Mouse (Mus musculus): ENCODE data around the gene Sp4. TPM values are rescaled to one million over a fixed set of nuclear protein-coding genes. Genes with fewer than 3 reads are reported as not detected.
A peak's percentile ranks its signal among the peaks of the same experiment; 100 is the strongest.

The Sp4 gene
- polyA plus RNA-seq (2012; ENCODE audit: insufficient read depth, insufficient read length, missing spikeins) = 2.1 and 2.3 TPM in 2 replicates

GRCm38 (mm10) chr12:118301072-118301865, at the start of gene Sp4:
Sp4 (minus strand) TSS chr12:118301440.
- peak within 1 kb of the TSS; percentile 83 for H3K4me3 ChIP-seq (ENCODE audit: insufficient read depth, low read depth, low read length)
- H3K4me1 ChIP-seq (ENCODE audit: control insufficient read depth, insufficient read depth, insufficient read length, low read length) = no peaks in the 10 kb centered on the region
- peak within 1 kb of the TSS; percentile 59 for H3K27ac ChIP-seq (replicated peaks; ENCODE audit: low read depth, low read length)

- Histone ChIP-seq H3K4me1 (ENCODE audit: control insufficient read depth, insufficient read depth, insufficient read length, low read length) (no peaks in the 10 kb centered on the region; the same call in 1 of the 2 replicates), H3K27ac (replicated peaks; ENCODE audit: low read depth, low read length) (no peak overlapping the region), H3K4me3 (ENCODE audit: insufficient read depth, low read depth, low read length) (no peak overlapping the region)
Observed at GRCm38 (mm10) chr12:118339107-118339506, 37.9 kb upstream of the Sp4 start.

- H3K27ac ChIP-seq (replicated peaks; ENCODE audit: low read depth, low read length) = no peak overlapping the region
- no peaks in the 10 kb centered on the region; the same call in 1 of the 2 replicates for H3K4me1 ChIP-seq (ENCODE audit: control insufficient read depth, insufficient read depth, insufficient read length, low read length)
- no peak overlapping the region for H3K4me3 ChIP-seq (ENCODE audit: insufficient read depth, low read depth, low read length)
Observed at GRCm38 (mm10) chr12:118338243-118338642, 37.0 kb upstream of the Sp4 start.

DNA sequence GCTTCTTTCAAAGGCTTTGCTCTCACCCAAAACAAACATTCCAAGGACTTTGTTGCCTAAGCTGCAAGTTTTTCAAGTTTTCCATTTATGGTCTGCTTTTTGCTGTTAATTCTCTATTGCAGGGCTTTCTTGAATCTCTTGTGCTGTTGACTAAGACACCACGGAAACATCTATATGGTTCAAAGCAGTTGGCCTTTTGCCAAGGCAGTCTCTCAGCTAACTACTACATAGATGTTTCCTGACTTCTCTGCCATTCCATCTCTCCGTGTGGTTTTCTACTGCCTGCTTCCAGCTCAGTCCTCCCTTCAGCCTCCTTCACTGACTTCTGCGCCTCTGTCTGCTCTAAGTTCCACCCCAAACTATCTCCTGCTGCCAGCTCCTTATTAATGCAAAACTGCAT, 36.1 kb upstream of the Sp4 start:
- no peak overlapping the region for H3K27ac ChIP-seq (replicated peaks; ENCODE audit: low read depth, low read length)
- no peaks in the 10 kb centered on the region; the same call in 1 of the 2 replicates for H3K4me1 ChIP-seq (ENCODE audit: control insufficient read depth, insufficient read depth, insufficient read length, low read length)
- H3K4me3 ChIP-seq (ENCODE audit: insufficient read depth, low read depth, low read length) = no peak overlapping the region

DNA sequence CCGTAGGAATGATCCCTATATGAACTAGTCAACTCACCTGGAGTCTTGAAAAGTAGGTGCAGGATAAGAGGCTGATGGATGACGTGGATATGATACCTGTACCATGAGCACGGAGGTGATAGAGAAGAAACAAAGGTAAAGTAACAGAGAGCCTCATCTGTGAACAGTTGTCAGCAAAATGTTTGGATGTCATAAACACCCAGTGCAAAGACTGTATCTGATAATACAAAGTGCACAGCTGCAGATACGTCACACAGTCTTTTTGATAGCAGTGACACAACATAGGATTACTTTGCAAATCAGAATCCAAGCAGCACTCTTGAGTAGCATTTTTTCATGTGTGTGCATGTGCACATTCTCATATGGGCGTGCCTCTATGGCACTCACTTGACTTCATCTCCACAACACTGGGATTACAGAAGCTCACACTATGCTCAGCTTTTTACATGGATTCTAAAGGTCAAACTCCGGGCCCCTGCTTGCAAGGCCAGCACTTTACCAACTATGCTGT, 27.6 kb upstream of the Sp4 start:
- Histone ChIP-seq H3K27ac (replicated peaks; ENCODE audit: low read depth, low read length) (no peak overlapping the region), H3K4me3 (ENCODE audit: insufficient read depth, low read depth, low read length) (no peak overlapping the region), H3K4me1 (ENCODE audit: control insufficient read depth, insufficient read depth, insufficient read length, low read length) (no peaks in the 10 kb centered on the region)

DNA sequence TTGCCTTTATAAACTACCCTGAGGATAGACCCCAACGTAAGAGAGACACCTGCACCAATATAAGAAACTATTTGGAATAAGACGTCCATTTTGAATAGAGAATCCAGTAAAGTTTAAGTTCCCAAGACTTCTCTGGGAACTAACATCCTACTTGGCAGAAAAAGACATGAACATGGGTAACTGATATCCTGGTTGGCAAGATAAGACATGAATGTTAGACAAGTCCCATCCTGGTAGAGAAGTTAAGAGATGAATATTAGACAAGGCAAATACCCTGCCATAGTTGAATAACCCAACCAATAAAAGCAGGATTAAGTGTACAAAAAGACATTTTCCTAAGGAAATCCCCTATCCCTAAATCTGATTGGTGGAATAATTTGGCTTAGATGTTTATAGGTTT, 26.3 kb upstream of the Sp4 start:
- H3K4me1 ChIP-seq (ENCODE audit: control insufficient read depth, insufficient read depth, insufficient read length, low read length) = no peaks in the 10 kb centered on the region
- no peak overlapping the region for H3K4me3 ChIP-seq (ENCODE audit: insufficient read depth, low read depth, low read length)
- no peak overlapping the region for H3K27ac ChIP-seq (replicated peaks; ENCODE audit: low read depth, low read length)

GRCm38 (mm10) chr12:118326161-118326560, 24.9 kb upstream of the Sp4 start:
- Histone ChIP-seq H3K4me1 (ENCODE audit: control insufficient read depth, insufficient read depth, insufficient read length, low read length) (no peaks in the 10 kb centered on the region), H3K27ac (replicated peaks; ENCODE audit: low read depth, low read length) (no peak overlapping the region), H3K4me3 (ENCODE audit: insufficient read depth, low read depth, low read length) (no peak overlapping the region)

DNA sequence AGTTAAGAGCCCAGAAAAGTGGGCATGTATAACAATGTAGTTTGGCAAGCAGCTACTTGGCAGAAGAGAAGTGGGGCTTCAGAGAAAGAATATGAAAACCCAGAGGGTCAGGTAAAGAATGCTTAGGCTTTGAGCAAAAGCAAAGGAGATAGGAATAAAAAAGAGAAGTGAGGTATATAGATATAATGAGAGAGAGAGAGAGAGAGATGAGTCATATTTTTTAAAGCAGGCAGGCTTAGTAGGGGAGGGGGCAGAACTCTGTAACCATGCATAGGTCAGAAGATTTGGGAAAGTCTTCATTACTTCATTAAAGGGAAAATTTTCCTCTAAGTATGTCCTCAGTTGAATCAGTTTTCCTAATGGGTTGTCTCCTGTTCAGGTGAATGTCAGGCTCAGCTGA, 18.8 kb upstream of the Sp4 start:
- Histone ChIP-seq H3K27ac (replicated peaks; ENCODE audit: low read depth, low read length) (no peak overlapping the region), H3K4me1 (ENCODE audit: control insufficient read depth, insufficient read depth, insufficient read length, low read length) (no peaks in the 10 kb centered on the region), H3K4me3 (ENCODE audit: insufficient read depth, low read depth, low read length) (no peak overlapping the region)

GRCm38 (mm10) chr12:118314477-118314845, 13.2 kb upstream of the Sp4 start:
- H3K27ac ChIP-seq (replicated peaks; ENCODE audit: low read depth, low read length) = no peak overlapping the region
- H3K4me3 ChIP-seq (ENCODE audit: insufficient read depth, low read depth, low read length) = no peak overlapping the region
- H3K4me1 ChIP-seq (ENCODE audit: control insufficient read depth, insufficient read depth, insufficient read length, low read length) = no peaks in the 10 kb centered on the region

DNA sequence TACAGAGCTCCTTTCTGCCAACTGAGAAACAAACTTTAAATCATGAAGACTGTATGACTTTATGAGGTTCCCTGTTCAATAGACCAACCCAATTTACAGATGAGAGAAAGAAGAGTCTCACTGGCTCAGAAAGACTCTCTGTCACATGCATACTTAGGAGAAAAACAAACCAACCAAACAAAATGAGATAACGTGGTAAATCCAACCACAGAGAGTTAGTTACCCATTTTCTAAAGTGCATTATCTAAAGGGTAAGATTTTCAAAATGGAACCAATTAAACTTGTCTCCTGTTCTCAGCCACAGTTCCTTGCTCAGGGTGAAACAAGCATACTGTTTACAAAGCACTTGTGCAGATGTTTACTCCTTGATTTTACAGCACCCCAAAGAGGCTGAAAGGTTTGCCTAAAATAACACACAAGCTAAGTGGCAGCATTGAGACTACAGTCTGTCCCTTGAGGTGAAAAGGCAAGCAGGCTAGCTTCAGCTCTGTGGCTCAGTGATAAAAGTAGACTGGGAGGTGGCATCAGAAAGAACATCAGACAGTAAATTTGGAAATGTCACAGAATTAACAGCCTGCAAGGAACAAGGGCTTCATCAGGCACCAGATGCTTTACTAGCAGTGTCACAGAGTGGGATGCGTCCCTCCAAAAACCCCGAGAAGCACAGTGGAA, 12.7 kb upstream of the Sp4 start:
- no peak overlapping the region for H3K4me3 ChIP-seq (ENCODE audit: insufficient read depth, low read depth, low read length)
- H3K27ac ChIP-seq (replicated peaks; ENCODE audit: low read depth, low read length) = no peak overlapping the region
- H3K4me1 ChIP-seq (ENCODE audit: control insufficient read depth, insufficient read depth, insufficient read length, low read length) = no peaks in the 10 kb centered on the region

DNA sequence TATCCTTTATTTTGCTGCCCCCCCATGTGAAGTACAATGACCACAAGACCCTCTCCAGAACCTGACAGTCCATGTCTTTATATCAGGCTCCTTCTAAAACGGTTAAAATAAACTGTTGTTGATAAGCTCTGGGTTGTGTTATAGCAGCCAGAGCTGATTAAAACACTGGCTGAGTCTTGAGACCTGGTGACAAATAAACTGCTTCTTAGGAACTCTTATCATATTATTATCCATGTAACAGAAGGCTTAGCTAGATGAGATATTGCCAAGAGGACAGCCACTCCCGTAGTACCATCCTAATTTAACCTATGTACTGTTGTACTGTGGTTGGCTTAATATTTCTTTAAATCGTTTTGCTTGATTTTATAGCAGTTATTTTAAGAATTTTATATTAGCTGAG, 2.3 kb upstream of the Sp4 start:
- H3K27ac ChIP-seq (replicated peaks; ENCODE audit: low read depth, low read length) = no peak overlapping the region
- H3K4me1 ChIP-seq (ENCODE audit: control insufficient read depth, insufficient read depth, insufficient read length, low read length) = no peaks in the 10 kb centered on the region
- no peak overlapping the region for H3K4me3 ChIP-seq (ENCODE audit: insufficient read depth, low read depth, low read length)

- Histone ChIP-seq H3K27ac (replicated peaks; ENCODE audit: low read depth, low read length) (no peak overlapping the region), H3K4me1 (ENCODE audit: control insufficient read depth, insufficient read depth, insufficient read length, low read length) (no peaks in the 10 kb centered on the region), H3K4me3 (ENCODE audit: insufficient read depth, low read depth, low read length) (no peak overlapping the region)
Observed at GRCm38 (mm10) chr12:118303066-118303465, 1.8 kb upstream of the Sp4 start.

GRCm38 (mm10) chr12:118301866-118302835, 911 bp upstream of the Sp4 start:
- H3K27ac ChIP-seq (replicated peaks; ENCODE audit: low read depth, low read length) = peak overlapping the region; percentile 59
- H3K4me1 ChIP-seq (ENCODE audit: control insufficient read depth, insufficient read depth, insufficient read length, low read length) = no peaks in the 10 kb centered on the region
- H3K4me3 ChIP-seq (ENCODE audit: insufficient read depth, low read depth, low read length) = peak overlapping the region; percentile 83

DNA sequence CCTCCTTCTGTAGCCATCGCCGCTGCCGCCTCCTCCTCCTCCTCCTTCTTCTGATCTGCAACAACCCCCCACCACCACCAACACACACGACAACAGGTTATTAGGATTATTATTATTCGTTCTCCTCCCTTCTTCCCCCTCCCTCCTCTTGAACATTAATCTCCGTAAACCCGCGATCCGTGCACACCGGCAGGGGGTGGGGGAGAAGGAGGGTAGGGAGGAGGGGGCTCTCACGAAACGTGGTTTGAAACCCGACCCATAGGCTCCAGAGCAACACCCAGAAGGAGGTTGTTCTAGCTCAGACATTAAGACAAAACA, 527 bp downstream of the Sp4 start:
- Histone ChIP-seq H3K4me1 (ENCODE audit: control insufficient read depth, insufficient read depth, insufficient read length, low read length) (no peaks in the 10 kb centered on the region), H3K4me3 (ENCODE audit: insufficient read depth, low read depth, low read length) (peak overlapping the region; percentile 52), H3K27ac (replicated peaks; ENCODE audit: low read depth, low read length) (no peak overlapping the region)

DNA sequence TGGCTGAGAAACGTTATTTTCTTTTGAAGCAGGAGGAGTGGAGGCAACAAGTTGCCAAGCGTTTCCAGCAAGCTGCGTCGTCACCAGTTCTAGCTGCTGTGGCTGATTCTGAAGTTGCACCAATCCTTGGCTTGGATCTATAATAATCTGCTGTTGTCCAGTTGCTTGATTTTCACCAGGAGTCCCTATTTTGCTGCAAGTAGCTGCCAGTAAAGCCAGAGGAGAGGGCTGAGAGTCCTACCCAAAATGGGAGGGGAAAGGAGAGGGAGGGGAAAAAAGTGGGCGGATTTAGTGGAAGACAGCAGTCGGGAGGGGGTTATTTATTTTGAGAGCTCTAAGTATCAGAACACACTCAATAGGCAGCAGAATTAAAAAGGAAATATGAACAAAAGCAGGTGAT, 1.3 kb downstream of the Sp4 start:
- Histone ChIP-seq H3K27ac (replicated peaks; ENCODE audit: low read depth, low read length) (no peak overlapping the region), H3K4me3 (ENCODE audit: insufficient read depth, low read depth, low read length) (peak overlapping the region; percentile 8; the same call in 1 of the 2 replicates), H3K4me1 (ENCODE audit: control insufficient read depth, insufficient read depth, insufficient read length, low read length) (no peaks in the 10 kb centered on the region)

Measured in brown adipose tissue, adult 24 weeks (tissue).